Mouse (Mus musculus) embryonic facial prominence, embryonic 13.5 days (tissue): Measurements from ENCODE around the gene Lrrn3. TPM values are rescaled to one million over a fixed set of nuclear protein-coding genes. Genes with fewer than 3 reads are reported as not detected.
A peak's percentile ranks its signal among the peaks of the same experiment; 100 is the strongest.

Experiments used
- ATAC-seq: fragments of 200-750 bp; cut with Nextera tagmentation; 2 replicates; pipeline ENCODE4 v1.8.0; 2017; ENCODE audit warnings: low read depth; ENCODE audit not compliant: insufficient number of reproducible peaks, insufficient read depth, low FRiP score, low TSS enrichment
- H3K27ac ChIP-seq: fragments of 300-500 bp; sonication (generic); 2 replicates; pipeline ENCODE4 v1.5.1; 2015; ENCODE audit warnings: moderate library complexity, mild to moderate bottlenecking, inconsistent platforms
- H3K27me3 ChIP-seq: fragments of 300-500 bp; sonication (generic); 2 replicates; pipeline ENCODE4 v1.6.1; 2015; ENCODE audit warnings: mild to moderate bottlenecking, inconsistent platforms
- H3K36me3 ChIP-seq: fragments of 300-500 bp; sonication (generic); 2 replicates; pipeline ENCODE4 v1.6.1; 2015; ENCODE audit warnings: mild to moderate bottlenecking, inconsistent platforms
- H3K4me1 ChIP-seq: fragments of 300-500 bp; sonication (generic); 2 replicates; pipeline ENCODE4 v1.6.1; 2015; ENCODE audit warnings: inconsistent platforms
- H3K4me2 ChIP-seq: fragments of 300-500 bp; sonication (generic); 2 replicates; pipeline ENCODE4 v1.6.1; 2015; ENCODE audit warnings: moderate library complexity, mild to moderate bottlenecking, inconsistent platforms
- H3K4me3 ChIP-seq: fragments of 300-500 bp; sonication (generic); 2 replicates; pipeline ENCODE4 v1.5.1; 2015; ENCODE audit warnings: mild to moderate bottlenecking, inconsistent platforms
- H3K9ac ChIP-seq: fragments of 300-500 bp; sonication (generic); 2 replicates; pipeline ENCODE4 v1.6.1; 2015; ENCODE audit warnings: mild to moderate bottlenecking, inconsistent platforms
- H3K9me3 ChIP-seq: fragments of 300-500 bp; sonication (generic); 2 replicates; pipeline ENCODE4 v1.6.1; 2016; ENCODE audit warnings: inconsistent platforms
- WGBS: fragments of 180-500 bp; shearing (Covaris S2); methylation state at CpG from one replicate; pipeline ENCODE4 v1.1.7; 2015; ENCODE audit warnings: mixed read lengths; 5-methylcytosine and 5-hydroxymethylcytosine counted together
- polyA plus RNA-seq: library from polyadenylated mRNA; unstranded; fragments of >200 nt; fragmentation: Nextera tagmentation; extraction: Ambion mirVana; gene quantifications from 2 replicates; pipeline ENCODE4 v1.2.1, GENCODE M21; 2015

Gene Lrrn3
- polyA plus RNA-seq, 1 experiment from 2014 or later: 16.4 TPM

DNA sequence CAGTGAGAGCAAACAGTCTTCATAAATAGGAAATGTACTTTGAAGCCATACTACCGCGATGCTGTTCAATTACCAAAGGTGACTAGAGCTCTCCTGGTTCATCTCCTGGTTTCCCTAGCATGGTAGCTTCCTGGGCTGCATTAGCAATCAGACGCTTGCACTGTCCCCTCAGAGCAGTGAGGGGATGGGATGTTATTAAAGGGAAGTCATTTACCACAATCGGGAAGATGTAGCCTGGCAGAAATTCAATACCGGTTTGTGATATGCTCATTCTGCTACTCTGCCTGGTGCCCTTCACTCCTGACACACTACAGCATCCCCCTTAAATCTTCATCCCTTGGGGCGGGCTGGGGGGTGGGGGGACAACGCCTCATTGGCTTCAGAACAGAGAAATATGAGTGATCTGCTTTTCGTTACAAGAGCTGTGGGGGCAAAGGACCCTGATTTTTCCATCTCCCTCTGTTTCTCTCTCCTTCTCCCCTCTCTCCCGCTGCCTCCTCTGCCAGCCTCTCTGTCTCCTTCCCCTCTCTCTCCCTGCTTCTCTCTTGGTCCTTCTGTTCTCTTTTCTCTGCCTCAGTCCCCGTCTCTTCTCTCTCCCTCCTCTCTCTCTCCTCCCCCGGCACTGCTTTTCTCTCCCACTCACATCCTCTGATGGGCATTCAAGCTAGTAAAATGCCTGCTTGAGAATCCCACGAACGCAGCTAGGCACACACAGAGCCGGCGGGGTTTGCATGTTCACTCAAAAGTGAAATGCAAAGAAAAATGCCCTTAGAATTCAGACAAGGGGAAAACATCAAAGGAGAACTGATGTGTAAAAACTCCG is 1.3 kb downstream of the Lrrn3 start:
- ATAC-seq: no peak
- Histone ChIP-seq H3K36me3 (no peaks in the 10 kb centered on the region), H3K4me1 (peaks cover 27% of the 10 kb centered on the region), H3K9ac (peak overlapping the region; percentile 66), H3K27me3 (no peaks in the 10 kb centered on the region), H3K4me3 (peak overlapping the region; percentile 40), H3K27ac (no peak overlapping the region), H3K4me2 (peak overlapping the region; percentile 61), H3K9me3 (no peaks in the 10 kb centered on the region)
- WGBS: 21% methylated on average over 16 of the region's 16 CpGs

GRCm38 (mm10) chr12:41483593-41484451 is 2.4 kb downstream of the Lrrn3 start:
- Histone ChIP-seq H3K4me1 (peaks cover 27% of the 10 kb centered on the region), H3K4me2 (peak overlapping the region; percentile 61), H3K4me3 (peak overlapping the region; percentile 40), H3K27ac (peak overlapping the region; percentile 22; the same call in 1 of the 2 replicates), H3K9me3 (no peaks in the 10 kb centered on the region), H3K9ac (peak overlapping the region; percentile 66), H3K36me3 (no peaks in the 10 kb centered on the region), H3K27me3 (no peaks in the 10 kb centered on the region)
- ATAC-seq: no peak
- 36% methylated on average over 23 of the region's 23 CpGs for WGBS

DNA sequence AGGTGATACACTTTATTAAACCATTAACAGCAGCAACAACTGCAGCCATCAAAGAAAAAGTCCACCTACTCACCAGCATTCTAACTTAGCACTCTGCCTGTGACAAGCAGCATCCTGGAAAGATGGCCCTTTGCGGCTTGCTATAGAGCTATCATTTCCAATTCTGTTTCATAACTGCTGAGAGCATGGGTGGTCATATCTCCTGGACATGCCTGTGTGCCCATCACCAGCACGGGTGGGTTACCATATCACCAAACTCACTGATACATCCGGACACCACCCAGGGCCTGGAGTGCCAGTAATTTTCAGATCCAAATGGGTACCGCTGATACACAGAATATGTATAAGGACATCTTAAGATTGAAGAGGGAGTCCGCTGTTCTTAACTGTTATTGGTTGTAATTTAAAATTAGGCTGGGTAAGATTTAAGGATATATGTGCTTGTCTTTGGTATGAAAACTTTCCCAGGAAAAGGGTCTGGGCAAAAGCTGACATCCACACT is 3.1 kb downstream of the Lrrn3 start:
- Histone ChIP-seq H3K4me3 (peak overlapping the region; percentile 40), H3K4me2 (peak overlapping the region; percentile 61), H3K27me3 (no peaks in the 10 kb centered on the region), H3K9ac (peak overlapping the region; percentile 66), H3K4me1 (peaks cover 27% of the 10 kb centered on the region), H3K9me3 (no peaks in the 10 kb centered on the region), H3K27ac (no peak overlapping the region), H3K36me3 (no peaks in the 10 kb centered on the region)
- ATAC-seq: no peak
- WGBS: 83% methylated on average over 5 of the region's 5 CpGs

GRCm38 (mm10) chr12:41481486-41481885 is 4.7 kb downstream of the Lrrn3 start:
- WGBS: 59% methylated on average over 2 of the region's 2 CpGs

DNA sequence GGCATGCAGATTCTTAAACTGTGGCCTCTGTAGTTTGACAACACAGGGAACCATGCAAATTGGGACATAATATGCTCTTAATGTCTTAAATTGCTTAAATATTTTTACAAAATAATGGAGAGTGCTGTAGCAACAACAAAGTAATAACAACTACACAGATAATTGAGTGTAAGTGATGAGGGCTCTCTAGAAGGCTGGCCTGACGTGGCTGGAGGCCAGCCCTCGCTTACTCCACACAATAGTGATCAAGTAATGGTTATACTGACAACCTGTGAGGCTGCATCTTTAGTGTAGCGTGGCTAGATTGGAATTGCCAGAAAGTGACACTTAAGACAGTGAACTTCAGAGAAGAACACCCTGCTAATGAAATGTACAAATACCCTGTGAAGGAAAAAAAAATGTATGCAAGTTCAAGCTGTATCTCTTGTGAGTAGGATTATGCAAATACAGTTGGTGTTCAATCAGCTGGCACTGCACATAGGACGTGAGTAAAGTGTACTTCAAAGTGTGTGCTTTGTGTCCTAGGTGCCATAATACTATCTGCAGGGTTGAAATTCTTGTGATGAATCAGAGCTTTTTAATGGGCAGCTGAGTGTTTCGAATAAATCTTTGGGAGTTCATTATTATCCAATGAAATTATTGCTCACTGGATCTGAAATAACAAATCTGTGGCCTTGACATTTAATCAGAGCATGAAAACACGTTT is 17.0 kb downstream of the Lrrn3 start:
- no peak overlapping the region for H3K27ac ChIP-seq
- no peaks in the 10 kb centered on the region for H3K9me3 ChIP-seq
- no peaks in the 10 kb centered on the region for H3K4me1 ChIP-seq
- H3K27me3 ChIP-seq: no peaks in the 10 kb centered on the region
- H3K4me3 ChIP-seq: no peak overlapping the region
- 68% methylated on average over 6 of the region's 6 CpGs for WGBS
- no peak overlapping the region for H3K4me2 ChIP-seq
- H3K9ac ChIP-seq: no peak overlapping the region
- ATAC-seq: no peak
- no peaks in the 10 kb centered on the region for H3K36me3 ChIP-seq

More at GRCm38 (mm10) chr12:41481486-41481885, 4.7 kb downstream of the Lrrn3 start:
- Histone ChIP-seq H3K36me3 (no peaks in the 10 kb centered on the region), H3K27me3 (no peaks in the 10 kb centered on the region), H3K9ac (no peak overlapping the region), H3K9me3 (no peaks in the 10 kb centered on the region), H3K27ac (no peak overlapping the region), H3K4me2 (no peak overlapping the region), H3K4me1 (peaks cover 24% of the 10 kb centered on the region), H3K4me3 (no peak overlapping the region)
- no peak for ATAC-seq

GRCm38 (mm10) chr12:41468374-41468991 is 17.7 kb downstream of the Lrrn3 start:
- H3K27ac ChIP-seq: no peak overlapping the region
- no peak overlapping the region for H3K4me2 ChIP-seq
- 89% methylated on average over 3 of the region's 3 CpGs for WGBS
- ATAC-seq: no peak
- H3K4me1 ChIP-seq: no peaks in the 10 kb centered on the region
- no peaks in the 10 kb centered on the region for H3K27me3 ChIP-seq
- no peaks in the 10 kb centered on the region for H3K9me3 ChIP-seq
- no peak overlapping the region for H3K9ac ChIP-seq
- H3K36me3 ChIP-seq: no peaks in the 10 kb centered on the region
- H3K4me3 ChIP-seq: no peak overlapping the region

DNA sequence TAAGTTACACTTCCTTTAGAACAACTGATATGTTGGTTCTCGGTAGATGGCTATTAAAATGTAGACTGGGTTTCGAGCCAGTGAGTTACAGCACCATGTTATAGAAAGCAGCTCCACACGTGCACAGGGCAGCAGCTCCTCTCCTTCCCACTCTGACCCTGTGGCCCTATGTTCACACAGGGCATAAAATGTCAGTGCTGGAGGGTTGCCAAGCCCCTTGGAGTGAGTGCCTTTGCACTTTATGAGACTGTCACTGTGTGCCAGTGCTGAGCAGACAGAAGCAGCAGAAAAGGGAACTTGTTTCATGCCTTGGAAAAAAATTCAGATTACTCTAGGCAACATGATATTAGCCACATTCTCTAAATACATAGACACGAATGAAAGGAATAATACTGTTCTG is 47.8 kb downstream of the Lrrn3 start:
- Histone ChIP-seq H3K4me1 (peaks cover 4% of the 10 kb centered on the region), H3K27me3 (no peaks in the 10 kb centered on the region), H3K36me3 (no peaks in the 10 kb centered on the region), H3K4me2 (no peak overlapping the region), H3K9me3 (no peaks in the 10 kb centered on the region), H3K4me3 (no peak overlapping the region), H3K27ac (no peak overlapping the region), H3K9ac (no peak overlapping the region)
- no peak for ATAC-seq
- WGBS: 41% methylated on average over 4 of the region's 4 CpGs

- H3K27me3 ChIP-seq: no peaks in the 10 kb centered on the region
- H3K9ac ChIP-seq: no peak overlapping the region
- H3K4me2 ChIP-seq: no peak overlapping the region
- H3K9me3 ChIP-seq: no peaks in the 10 kb centered on the region
- H3K27ac ChIP-seq: no peak overlapping the region
- no peak overlapping the region for H3K4me3 ChIP-seq
- no peaks in the 10 kb centered on the region for H3K36me3 ChIP-seq
- 80% methylated on average over 5 of the region's 5 CpGs for WGBS
- peaks cover 4% of the 10 kb centered on the region for H3K4me1 ChIP-seq
- ATAC-seq: no peak
These were observed 49.8 kb downstream of the Lrrn3 start for GRCm38 (mm10) chr12:41436206-41436985.

GRCm38 (mm10) chr12:41428806-41429205 is 57.4 kb downstream of the Lrrn3 start:
- no peak overlapping the region for H3K4me3 ChIP-seq
- no peaks in the 10 kb centered on the region for H3K27me3 ChIP-seq
- no peak overlapping the region for H3K9ac ChIP-seq
- H3K27ac ChIP-seq: no peak overlapping the region
- no peaks in the 10 kb centered on the region for H3K9me3 ChIP-seq
- H3K4me1 ChIP-seq: no peaks in the 10 kb centered on the region
- ATAC-seq: no peak
- no peaks in the 10 kb centered on the region for H3K36me3 ChIP-seq
- no peak overlapping the region for H3K4me2 ChIP-seq

DNA sequence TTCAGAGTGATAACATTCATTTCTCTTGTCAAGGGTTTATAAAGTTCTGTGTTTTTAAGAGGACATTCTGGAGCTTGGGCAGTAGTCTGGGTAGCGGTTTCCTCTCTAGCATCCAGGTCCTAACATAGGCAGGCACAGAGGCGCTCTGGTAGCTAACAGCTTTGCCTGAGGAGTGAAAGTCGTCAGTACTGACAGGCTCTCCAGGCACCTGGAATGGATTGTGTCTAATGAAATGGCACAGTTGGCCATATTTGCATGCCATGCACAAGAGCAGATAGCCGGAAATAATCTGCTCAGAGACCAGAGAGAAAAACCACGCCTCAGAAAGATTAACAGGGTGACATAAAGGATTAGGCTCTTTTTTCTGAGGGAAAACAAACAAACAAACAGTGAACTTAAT is 58.8 kb downstream of the Lrrn3 start:
- ATAC-seq: no peak
- Histone ChIP-seq H3K9ac (no peak overlapping the region), H3K36me3 (no peaks in the 10 kb centered on the region), H3K4me2 (no peak overlapping the region), H3K27me3 (no peaks in the 10 kb centered on the region), H3K9me3 (no peaks in the 10 kb centered on the region), H3K4me3 (no peak overlapping the region), H3K27ac (no peak overlapping the region), H3K4me1 (no peaks in the 10 kb centered on the region)
- 59% methylated on average over 5 of the region's 5 CpGs for WGBS
